Mouse (Mus musculus): ENCODE results near the gene Icam4.
A peak's percentile ranks its signal among the peaks of the same experiment; 100 is the strongest.
"Not testable (repeated sequence)": the region's sequence is repeated elsewhere in the genome, so short reads cannot be mapped to it uniquely, and the experiment has no call there.

The Icam4 gene

GRCm38 (mm10) chr9:21029291-21030054 is at the start of gene Icam4:
Gene Icam4 (plus strand): TSS chr9:21029373.
- DNase-seq = no peak

- no peak for DNase-seq
These were observed 49.4 kb upstream of the Icam4 start for GRCm38 (mm10) chr9:20979769-20980168.

DNA sequence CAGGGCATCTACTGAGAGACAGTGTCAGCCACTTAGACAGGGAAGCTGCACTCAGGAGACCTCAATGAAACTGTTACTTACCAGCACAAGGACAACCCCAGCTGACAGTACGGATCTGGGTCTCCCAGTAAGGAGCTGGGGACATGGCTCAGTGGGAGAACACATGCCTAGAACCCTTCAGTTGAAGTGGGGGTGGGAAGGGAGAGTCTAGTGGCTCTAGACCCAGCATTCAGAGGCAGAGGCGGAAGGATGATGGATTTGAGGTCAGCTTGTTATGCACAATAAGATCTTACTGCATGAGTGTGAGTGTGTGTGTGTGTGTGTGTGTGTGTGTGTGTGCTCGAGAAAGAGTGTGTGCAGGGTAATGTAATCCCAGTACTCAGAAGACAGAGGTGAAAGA is 47.0 kb upstream of the Icam4 start:
- DNase-seq = no peak

DNA sequence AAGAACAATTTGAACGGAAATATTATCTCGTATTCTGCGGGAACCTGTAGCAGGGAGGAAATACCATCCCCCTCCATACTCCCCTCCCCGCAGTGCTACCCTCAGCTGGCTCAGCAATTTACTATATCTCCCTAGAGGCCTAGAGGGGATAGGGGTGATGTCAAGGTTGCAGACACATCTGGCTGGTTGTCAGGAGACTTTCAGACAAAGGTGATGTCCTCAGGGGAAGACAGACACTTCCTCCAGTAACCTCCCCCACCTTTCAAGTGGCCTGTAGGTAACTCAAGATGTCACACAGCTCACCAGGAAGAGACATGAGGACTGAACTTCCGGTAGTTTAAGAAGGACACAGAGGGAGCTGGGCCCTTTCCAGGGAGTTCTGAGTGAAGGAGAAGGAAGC is 46.0 kb upstream of the Icam4 start:
- DNase-seq = no peak

DNA sequence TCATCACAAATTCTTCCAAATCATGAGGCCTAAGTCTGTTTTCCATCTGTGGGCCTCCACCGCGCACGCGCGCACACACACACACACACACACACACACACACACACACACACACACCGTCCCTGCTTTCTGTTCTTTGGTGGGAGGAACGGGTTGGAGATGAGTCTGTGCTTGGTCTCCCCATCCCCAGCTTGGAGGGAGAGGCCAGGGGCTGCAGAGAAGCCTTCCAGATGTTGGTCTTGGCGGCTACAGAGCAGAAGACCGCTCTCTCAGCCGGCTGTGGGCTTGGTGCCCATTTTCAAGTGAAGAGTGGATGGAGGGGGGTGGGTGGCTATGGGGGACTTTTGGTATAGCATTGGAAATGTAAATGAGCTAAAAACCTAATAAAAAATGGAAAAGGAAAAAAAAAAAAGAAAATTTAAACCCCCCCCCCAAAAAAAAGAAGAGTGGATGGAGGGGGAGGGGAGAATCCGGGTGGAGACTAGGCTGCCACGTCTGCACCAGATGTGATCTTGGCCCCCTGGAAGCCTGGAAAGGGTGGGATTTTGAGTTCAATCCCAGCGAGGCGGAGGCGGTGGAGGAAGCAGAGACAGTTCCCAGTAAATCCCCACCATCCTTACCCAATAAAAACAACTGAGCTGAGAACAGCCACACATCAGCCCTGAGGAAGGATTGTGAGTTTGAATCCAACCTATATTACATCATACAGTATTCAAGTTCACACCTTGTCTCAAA is 42.1 kb upstream of the Icam4 start:
- DNase-seq = no peak

DNA sequence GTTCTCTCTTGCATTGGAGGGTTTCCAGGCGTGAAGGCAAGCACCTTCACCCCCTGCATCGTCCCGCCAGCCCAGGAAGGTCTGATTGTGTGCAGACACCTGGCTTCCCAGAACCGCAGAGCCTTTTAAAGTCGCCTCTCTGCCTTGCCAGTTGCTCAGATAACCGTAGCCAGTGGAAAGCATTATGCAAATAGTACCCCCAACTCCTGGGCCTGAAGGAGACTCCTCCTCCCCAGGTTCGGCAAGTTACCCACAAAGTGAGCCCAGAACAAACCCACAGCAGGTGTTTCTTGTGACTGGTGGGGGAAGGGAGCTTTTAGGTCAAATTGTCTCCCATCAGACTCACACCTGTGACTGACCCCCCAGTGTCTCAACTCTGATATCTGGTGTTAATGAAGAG is 41.2 kb upstream of the Icam4 start:
- no peak for DNase-seq

GRCm38 (mm10) chr9:20990861-20991260 is 38.3 kb upstream of the Icam4 start:
- DNase-seq = no peak

DNA sequence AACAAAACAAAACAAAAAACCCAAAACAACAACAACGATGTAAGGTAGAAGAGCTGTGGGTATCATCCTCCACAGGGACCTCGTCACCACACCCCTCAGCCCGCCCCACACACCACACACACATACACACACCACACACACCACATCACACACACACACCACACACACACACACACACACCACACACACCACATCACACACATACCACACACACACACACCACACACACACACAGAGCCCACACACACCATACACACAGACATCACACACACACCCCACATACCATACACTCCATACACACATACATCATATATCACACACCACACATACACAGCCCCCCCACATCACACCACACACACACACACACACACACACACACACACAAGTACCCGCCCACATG is 37.6 kb upstream of the Icam4 start:
- no peak for DNase-seq

GRCm38 (mm10) chr9:20993165-20993898 is 35.8 kb upstream of the Icam4 start:
- DNase-seq = no peak

DNA sequence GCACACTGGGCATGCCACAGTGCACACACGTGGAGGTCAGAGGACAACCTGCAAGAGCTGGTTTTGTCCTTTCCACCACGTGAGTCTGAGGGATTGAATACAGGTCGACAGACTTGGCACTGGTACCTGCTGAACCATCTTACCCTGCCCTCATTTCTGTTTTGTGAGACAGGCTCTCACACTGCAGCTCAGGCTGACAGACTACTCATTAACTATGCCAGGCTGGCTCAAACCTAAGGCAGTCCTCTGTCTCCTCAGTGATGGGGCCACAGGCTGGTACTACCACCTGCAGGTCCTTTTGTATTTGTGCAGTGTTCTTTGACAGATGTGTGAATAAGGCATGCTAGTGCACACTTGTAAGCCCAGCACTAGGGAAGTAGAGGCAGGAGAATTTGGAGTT is 34.1 kb upstream of the Icam4 start:
- no peak for DNase-seq

DNA sequence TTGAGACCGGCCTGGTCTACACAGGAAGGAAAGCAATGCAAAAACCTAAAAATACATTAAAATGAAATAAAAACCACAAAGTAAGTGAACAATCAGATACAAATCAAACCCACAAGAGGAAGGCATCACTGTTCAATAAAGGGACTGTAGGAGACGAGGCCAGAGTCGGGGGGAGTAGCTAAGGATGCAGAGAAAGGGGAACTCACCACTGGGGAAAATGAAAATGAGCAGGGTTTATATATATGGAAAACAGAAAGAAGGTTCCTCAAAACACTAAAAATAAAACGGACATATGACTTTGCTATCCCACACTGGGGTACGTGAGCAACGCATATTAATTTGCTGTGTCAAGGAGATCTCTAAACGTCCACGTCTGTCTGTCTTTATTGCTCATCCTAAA is 32.1 kb upstream of the Icam4 start:
- no peak for DNase-seq

DNA sequence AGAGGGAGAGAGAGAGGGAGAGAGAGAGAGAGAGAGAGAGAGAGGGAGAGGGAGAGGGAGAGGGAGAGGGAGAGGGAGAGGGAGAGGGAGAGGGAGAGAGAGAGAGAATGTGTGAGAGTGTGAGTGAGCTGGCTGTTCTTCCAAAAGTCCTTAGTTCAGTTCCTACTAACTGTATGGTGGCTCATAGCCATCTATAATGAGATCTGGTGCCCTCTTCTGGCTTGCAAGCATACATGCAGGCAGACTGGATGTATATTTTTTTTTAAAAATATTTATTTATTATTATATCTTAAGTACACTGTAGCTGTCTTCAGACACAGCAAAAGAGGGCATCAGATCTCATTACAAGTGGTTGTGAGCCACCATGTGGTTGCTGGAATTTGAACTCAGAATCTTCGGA is 30.8 kb upstream of the Icam4 start:
- not testable (repeated sequence) for DNase-seq

DNA sequence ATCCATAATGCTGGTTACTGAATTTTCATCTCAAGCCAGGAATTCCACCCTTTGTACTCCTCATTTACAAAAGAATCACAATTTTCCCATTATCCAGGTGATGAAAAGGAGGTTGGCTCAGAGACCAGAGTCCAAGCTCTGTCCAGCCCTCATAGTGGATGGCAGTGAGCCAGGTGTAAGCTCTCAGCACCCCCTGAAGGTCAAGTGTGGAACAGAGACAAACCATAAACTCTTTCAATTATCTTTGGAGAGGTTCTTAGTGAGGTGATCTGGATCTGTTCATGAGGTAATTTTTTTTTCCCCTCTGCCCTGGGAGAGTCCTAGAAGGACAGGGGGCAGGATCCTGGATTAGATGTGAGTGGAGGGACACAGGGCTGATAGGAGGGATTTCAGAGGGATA is 28.4 kb upstream of the Icam4 start:
- DNase-seq = no peak

DNA sequence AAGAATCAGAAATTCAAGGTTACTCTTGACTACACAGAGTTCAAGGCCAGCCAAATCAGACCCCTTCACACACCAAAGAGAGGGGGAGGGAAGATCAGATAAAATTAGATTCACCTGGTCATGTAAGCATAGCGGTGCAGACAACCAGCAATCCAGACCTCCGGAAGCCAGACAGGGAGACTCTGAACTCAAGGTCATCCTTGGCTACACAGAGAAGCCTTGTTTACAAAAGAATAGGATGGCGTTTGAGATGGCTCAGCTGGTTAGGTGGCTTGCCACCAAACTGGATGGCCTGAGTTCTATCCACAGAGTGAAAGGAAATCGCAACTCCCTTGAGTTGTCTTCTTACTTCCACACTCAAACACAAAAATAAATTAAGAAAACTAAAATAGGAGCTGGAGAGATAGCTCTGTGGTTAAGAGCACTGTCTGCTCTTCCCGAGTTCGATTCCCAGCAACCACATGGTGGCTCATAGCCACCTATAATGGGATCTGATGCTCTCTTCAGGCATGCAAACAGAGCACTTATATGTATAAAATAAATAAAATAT is 27.4 kb upstream of the Icam4 start:
- no peak for DNase-seq

DNA sequence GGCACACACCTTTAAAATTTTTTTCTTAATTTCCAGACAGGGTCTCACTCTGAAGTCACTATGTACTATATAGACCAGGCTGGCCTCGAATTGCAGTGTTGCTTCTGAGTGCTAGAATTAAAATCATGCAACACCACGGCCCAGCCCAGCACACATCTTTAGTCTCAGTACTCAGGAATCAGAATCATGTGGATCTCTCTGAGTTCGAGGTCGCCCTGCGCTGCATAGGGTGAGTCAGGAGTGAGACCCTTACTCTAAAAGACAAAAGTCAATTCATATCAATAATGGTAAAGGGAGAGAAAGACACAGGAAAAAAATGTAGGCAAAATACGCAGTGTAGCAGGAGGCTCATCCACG is 26.9 kb upstream of the Icam4 start:
- no peak for DNase-seq

GRCm38 (mm10) chr9:21002627-21003551 is 26.3 kb upstream of the Icam4 start, which contains the start of gene Mrpl4:
Gene Mrpl4 (plus strand): TSS chr9:21002738.
- peak; percentile 92 for DNase-seq

GRCm38 (mm10) chr9:21007313-21007952 is 21.7 kb upstream of the Icam4 start:
- no peak for DNase-seq

DNA sequence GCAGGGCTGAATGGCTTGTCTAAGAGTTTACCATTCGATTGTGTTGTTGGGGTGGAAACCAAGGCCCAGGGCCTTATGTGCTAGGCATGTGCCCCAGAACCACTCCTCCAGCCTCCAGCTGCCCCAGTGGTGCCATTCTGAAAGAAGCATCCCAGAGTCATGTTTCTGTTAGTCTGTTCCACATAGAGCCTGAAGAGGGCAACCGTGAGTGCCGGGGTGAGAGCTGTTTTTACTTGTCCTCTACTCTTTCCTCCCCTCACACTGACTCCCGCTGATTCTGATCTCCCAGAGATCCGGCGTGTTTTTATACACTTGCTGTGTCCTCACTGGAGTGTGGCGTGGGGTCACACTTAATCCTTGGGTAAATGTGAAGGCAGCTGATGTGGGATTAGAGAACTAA is 21.2 kb upstream of the Icam4 start:
- DNase-seq = no peak

DNA sequence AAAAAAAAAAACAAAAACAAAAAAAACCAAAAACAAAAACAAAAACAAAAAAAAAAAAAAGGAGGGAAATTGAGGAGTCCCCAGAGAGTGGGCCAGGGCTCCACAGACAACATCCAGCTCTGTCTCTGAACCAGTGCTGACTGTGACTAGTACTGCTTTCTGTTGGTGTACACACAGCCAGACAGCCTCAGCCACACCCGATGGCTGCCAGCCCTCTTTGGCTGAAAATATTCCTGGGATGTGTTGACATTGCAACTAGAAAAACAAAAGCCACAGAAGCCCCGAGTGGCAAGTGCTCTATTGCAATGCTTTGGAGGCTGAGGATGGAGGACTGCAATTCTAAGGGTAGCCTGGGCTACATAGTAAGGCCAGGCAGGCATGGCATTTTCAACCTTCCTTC is 18.8 kb upstream of the Icam4 start:
- no peak for DNase-seq

DNA sequence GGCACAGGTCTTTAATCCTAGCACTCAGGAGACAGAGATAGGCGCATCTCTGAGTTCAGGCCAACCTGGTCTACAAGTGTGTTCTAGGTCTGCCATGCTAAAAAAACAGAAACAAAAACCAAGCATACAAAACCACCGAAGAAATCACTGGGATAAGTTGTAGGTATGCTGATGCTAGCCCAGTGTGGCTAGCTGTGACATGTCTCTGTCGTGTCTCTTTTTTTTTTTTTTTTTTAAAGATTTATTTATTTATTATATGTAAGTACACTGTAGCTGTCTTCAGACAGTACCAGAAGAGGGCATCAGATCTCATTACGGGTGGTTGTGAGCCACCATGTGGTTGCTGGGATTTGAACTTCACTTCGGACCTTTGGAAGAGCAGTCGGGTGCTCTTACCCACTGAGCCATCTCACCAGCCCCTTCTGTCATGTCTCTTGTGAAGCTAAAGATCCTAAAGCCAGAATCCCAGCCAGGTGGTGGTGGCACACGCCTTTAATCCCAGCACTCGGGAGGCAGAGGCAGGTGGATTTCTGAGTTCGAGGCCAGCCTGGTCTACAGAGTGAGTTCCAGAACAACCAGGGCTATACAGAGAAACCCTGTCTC is 18.1 kb upstream of the Icam4 start:
- not testable (repeated sequence) for DNase-seq

DNA sequence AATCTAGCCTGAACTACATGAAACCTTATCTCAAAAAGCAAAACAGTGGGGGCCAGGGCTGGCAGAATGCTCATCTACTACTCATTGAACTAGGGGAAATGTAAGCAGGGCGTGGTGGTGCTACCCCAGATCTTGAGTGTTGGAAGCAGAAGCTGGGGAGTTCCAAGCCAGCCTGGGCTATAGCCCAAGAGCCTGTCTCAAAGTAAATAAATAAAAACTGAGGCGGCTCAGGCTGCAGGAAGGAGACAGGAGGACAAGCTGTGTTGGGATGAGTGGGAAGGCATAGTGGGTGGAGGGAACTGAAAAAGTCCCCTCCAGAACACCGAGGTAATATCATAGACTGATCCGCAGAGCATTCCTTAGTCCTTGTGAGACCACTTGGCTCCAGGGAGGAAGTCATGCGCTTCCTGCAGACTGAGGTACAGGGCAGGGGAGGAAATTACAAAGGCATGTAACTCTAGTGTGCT is 17.3 kb upstream of the Icam4 start:
- no peak for DNase-seq
